Mouse (Mus musculus) layer of hippocampus, adult 18-20 months (tissue): ENCODE measurements at regions not wholly inside any gene's neighbourhood (a gene's known extent, or its start where the extent isn't known, plus 50 kb on each side); places are given as distances from the start of the nearest gene placed in this dataset.

Experiments used
- DNase-seq, 2 experiments: peaks; one replicate each; pipeline ENCODE4 v3.0.0; 2022; ENCODE audit warnings: low spot score in 2 of 2

DNA sequence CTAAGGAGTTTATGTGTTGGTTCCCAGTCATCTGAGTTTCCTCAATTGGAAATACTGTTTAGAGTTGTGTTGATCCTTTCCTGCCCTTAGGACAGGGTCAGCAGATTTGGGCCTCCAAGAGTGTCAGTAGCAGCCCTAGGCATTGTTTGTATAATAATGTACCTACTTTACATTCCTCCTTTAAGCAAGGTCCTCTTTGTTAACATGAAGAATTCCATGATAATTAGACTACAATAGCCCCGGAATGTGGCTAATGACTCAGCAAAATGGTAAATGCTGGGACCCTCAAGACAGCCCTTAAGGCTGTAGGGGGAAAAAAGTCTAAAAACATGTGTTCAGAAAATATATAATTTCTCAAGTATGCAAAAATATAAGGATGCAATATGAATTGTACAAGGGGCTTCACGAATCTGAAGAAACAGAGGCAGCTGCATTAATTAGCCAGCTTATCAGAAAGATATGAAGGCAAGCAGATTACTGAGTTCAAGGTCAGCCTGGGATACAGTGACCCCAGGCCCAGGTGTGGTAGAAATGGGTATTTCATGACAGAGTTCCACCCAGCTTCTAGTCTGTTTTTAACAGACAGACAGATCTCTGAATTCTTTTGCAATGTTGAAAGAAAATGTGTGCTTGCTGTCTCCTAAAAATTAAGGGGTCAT lies 80.1 kb upstream of the Ptprk start:
- DNase-seq, result no peak

DNA sequence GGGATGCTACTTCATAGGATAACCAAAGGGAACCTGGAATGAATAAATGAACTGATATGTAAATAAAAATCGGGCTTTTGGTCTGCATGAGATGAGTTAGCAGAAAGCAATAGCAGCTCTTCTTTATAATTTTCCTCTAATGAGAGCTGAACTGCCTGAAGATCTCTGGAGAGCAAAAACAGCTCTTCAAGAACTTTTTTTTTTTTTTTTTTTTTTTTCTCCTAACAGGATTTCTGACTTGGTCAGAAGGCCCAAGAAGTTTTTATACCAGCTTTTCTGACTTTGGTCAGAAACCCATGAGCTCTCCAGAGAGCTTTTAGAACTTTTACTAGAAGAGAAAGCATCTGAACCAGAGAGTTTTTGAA lies 79.6 kb upstream of the Ptprk start:
- no peak for DNase-seq

DNA sequence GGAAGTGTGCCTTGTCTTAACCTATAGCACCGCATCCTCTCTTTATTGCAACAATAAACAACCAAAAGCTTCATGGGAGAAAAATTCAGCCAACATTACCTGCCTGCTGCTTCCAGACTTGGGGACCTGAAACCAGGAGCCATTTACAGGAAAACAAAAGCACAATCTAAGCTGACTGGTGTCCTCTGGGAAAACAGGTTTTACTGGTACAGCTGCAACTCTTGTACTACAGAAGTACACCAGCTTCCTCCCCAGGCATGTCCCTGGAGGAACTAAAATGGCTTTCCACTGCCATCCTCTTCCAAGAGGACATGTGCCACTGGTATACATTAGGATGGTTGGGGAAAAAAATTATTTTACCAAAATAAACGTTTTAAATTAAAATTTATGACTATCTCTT lies 63.9 kb upstream of the Ptprk start:
- no peak for DNase-seq

DNA sequence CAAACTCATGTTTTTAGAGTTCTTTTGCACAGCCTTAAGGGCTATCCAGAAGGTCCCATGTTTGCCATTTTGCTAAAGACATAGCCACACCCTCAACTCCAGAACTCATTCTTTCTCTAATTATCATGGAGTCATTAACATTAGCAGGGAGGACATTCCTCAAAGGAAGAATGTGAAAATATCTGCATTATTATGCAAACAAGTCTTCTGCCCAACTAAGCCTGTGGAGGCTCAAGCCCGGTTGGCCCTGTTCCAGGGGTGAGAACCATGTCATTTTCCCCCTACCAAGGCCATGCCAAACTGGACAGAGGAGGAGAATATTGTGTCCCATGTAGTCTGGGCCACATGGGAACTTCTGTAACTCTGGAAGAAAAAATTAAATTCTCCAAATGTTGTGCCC lies 62.5 kb upstream of the Ptprk start:
- DNase-seq, result no peak

DNA sequence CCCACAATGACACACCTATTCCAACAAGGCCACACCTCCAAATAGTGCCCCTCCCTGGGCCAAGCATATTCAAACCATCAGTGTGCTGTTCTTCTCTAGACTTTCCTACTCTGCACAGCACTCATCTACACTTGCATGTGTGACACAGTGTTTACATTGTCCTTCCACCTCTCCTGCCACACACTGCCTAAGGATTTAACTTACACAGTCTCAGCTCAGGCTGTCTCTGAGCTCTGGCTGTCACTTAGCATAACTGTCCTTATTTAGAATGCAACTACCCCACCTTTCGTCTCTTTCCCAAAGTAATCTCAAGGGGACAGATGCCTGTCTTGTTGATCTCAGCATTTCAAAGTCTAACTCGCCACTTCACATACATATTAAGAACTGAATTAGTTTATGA lies 61.2 kb upstream of the Ptprk start:
- DNase-seq, result no peak

DNA sequence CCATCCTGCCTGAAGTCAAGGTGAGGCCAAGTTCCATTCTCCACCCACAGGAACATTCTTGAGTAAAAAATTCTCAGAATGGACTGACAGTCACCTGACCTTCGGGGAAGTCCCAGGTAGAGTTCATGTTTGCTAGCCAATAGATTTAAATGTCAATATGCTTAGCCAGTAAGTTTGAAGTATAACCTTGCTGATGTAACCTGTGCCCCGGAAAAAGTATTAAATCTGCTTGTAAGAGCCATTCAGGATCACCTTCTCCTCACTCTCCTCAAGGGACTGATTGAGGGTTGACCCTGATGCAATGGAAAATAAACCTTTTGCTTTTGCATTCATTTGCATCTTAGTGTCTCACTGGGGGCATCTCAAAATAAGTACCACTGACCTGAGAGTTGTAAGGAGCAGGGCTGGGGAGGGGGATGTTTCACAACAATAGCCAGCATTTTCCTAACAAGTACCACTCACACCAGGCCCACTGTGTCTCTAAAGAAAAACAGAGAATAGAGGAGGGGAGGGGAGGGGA lies 60.3 kb upstream of the Ptprk start:
- DNase-seq, result no peak
